Mouse (Mus musculus): ENCODE measurements around the gene Birc7.

- TF ChIP-seq POLR2A (IDR thresholded peaks at IDR 0.05; ENCODE audit: extremely low read depth, insufficient read depth, low read length) (no peak), CTCF (IDR thresholded peaks at IDR 0.05; ENCODE audit: extremely low read depth, insufficient read depth, low read length) (no peak)
These were observed 52.3 kb downstream of the Birc7 start for GRCm38 (mm10) chr2:180981133-180981532.
